Mouse (Mus musculus) CD4-positive, CD25-positive, alpha-beta regulatory T cell, adult 2 months (primary cell): ENCODE results near the gene 3110082J24Rik.

Experiments used
- DNase-seq: peaks from one replicate; pipeline ENCODE4 v3.0.0-alpha.2; 2012; ENCODE audit warnings: low read depth, low spot score

3110082J24Rik gene

DNA sequence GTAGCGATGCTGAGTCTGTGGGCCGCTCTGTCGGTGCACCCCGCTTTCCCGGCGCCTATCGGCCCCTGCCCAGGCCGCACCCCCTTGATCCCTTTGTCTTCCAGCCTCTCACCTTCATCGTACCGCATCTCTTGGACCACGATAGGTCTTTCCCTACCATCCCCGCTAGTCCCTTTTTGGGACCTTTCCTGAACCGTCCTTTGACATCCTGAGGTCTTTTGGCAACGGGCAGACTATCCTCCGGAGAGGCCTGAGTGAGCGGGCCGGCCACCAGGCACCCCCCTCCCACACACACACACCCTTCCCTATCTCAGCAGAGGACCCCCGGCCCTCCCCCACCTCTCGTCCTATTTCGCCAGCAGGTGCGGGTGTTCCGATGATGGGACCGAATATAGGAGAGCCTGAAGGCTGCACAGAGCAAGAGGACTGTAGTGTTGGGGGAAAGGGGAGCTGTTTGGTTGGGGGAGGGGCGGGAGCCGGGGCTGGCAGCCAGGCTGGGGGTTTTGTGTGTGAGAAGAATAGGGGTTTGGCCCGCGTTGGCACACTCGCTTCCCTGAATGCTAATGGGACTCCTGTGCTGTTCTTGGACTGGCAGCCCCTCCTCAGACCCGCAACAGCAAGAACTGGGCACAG, at the start of gene 3110082J24Rik:
TSS of gene 3110082J24Rik (minus strand) at position 419 of the 633 bp plus-strand sequence.
- peak; percentile 1 for DNase-seq

DNA sequence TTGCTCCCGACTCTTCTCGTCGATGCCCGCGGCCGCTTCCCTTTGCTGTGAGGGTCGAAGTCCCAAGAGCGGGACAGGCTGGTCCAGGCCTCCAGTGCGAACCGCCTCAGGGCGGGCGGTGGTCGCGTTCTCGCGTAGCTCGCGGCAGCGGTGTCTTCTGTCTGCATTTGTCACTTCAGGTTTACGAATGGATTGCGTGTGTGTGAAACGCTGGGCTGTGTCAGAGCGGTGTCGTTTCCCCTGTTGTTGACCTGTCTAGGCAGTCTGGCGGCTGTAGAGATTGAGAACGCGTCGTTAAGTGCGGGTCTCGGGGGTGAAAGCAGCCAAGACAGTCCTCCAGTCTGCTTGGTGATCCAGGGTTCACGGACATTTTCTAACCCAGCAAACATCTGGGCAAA, 49.5 kb upstream of the 3110082J24Rik start:
- no peak for DNase-seq

DNA sequence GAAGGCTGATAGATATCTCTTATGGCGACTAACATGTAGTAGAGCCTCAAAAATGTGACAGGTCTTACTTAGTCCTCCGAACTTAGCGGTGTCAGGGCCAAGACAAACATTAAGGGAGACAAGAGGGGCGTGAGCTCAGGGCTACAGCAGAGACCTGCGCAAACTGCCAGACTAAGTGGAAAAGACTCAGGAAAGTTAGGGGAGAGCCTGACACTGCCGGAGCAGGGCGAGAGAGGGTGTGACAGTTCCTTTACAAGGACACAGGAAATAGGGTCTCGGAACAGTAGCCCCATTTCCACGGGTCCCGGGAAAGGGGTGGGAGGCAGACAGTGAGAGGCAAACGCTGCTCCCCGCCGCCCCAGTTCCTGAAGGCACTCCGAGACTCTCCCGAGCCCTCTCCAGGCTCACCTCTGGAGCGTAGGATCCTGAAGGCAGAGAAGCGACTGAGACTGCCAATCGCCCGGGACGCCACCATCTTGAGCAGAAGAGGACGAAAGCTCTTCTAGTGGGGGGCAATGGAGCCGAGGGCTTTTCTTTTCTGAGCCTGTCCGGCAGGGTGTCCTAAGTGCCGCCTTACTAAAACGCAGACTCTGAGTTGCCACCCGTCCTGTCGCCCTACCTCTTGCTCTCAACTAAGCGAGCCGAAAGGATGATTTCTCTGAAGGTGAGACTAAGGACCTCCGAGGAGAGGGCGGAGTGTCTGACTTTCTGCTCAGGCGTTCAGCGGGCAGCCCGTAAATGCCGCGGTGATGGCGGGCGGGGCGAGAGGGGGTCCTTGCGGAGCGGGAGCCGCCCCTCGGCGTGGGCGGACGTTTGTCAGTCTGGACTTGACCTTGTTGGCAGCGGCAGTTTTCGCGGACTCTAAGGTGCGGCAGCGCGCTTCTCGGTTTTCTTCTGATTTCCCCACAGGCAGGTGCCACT, 48.8 kb upstream of the 3110082J24Rik start, which contains the start of the genes Hadha and Hadhb:
TSS of gene Hadha (minus strand) at position 689 of the 921 bp plus-strand sequence.
TSS of gene Hadhb (plus strand) at position 775 of the 921 bp plus-strand sequence.
- DNase-seq = peak; percentile 95

DNA sequence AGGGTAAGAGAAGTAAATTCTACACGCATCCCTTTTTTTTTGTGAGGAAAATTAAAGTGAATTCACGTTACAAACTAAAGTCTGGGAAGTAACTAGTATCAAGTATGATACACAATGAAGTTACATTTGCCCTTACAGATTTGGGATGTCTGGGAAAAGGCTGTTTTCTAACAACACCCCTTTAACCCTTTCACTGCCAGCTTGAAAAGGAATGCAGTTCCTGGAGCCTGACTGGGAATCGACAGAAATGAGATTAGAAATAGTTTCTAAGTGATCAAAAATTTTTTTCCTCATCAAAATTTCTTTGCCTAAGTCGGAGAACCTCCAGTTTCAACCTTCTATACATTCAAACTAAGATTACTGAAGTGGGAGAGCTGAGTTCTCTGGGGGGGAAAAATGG, 48.1 kb upstream of the 3110082J24Rik start:
- no peak for DNase-seq

DNA sequence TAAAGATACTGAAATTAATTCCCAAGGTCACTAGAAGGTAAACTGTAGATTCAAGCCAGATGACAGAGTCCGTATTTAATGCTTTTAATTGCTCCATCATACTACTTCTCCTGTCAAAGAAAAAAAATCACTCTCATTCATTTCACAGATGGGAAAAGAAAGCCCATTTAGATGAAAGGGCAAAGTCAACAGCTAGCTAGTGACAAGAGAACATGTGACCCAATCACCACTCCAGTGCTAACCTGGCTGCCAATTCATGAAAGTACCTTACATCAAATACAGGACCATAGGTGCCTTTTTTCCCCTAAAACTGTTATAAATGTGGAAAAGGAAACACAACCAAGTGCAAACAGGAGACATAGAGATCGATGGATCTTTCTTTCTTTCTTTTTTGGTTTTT, 47.3 kb upstream of the 3110082J24Rik start:
- DNase-seq = no peak

DNA sequence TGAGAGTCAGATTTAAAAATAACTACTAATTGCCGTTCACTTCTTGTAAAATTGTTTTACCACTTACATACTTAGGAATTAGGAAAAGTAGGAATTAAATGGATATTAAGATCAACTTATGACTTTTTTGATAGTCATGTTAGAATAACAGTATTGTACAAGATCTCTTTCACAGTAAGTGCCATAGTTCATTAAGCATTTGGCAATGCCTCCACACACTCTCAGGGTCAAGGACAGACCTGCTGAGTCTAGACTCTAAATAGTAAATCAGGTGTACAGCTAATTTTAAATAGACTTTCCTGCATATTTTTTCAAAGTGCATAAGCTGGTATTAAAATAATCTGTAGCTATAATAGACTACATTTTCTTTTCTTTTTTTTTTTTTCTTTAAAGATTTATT, 46.5 kb upstream of the 3110082J24Rik start:
- DNase-seq = no peak

DNA sequence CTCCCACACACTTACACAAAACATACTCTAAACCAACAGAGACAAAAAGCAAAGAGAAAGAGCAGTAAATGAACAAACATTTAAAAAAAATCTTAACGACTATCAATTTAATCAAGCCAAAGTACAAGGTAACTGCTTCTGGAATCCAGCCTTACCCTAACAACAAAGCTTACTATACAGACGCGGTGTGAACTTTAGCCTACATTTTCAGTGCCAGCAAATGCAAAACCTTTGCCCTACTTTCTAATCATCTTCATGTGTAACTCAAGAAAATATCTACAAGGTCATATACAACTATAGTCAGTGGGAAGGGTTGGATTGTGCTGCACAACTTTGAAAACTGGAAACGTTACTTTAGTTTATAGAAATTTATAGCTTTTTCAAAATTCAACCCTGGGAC, 46.1 kb upstream of the 3110082J24Rik start:
- DNase-seq = no peak

DNA sequence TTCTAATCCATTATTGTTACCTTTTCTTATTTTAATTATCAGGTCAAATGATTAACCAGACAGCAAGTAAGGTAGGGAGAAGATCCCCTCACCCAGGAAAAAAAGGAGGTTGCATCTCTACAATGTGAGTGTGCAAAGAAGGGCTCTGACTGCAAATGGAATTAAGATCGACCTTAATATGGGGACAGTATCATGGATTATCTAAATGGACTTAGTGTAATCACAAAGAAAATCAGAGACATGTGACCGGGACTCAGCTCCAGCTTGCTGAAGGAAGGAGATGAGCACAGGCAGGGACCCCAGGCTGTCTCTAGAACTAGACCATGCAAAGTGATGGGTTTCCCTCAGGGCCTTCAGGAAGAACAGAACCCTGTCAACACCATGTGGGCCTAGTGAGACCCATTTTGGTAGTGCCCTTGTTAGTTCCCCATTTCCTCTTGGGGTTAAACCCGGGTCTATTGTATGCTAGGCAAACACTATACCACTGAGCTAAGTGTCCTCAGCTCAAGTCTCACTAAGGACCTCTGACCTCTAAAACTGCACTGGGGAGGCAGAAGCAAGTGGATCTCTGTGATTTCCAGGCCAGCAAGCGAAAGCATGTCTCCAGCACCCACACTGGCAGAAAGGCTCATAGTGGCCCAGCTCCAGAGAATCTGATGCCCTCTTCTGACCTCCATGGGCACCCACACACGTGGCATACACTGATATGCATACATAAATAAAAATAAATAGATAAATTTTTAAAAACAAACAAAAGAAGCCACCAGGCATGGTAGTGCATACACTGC, 42.4 kb upstream of the 3110082J24Rik start:
- no peak for DNase-seq

DNA sequence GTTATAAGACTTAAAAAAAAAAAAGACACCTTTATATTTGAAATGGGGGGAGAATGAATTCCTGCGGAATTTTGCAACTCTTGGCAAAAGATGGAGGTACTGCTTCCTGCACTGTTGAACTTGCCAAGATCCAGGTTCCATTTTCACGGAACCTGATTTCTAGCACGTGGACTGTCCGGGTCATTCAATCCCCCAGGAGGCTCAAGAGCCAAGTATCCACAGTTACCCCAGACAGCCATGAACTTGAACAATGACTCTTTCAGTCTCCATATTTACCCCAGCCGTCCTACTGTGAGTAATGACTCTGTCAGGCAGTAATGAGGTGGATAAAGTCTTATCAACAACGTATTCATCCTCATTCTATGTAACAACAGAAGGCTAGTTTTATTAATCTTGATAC, 40.6 kb upstream of the 3110082J24Rik start:
- no peak for DNase-seq

DNA sequence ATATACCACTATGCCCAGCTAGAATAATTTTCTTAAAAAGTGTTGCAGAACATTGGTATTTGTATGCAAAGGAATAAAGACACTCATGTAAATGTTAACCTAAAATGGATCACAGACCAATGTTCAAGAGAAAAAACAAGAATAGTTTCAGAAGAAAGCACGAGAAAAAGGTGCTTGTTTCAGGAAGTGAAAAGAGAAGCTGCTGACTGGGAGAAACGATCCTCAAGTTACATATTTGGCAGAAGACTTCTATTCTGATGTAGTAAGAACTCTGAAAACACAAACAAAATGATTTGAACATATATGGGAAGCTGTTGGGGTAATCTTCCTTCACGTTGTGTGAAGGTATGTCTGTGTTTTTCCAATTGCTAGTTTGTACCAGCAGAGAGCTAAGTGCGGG, 32.3 kb upstream of the 3110082J24Rik start:
- no peak for DNase-seq

DNA sequence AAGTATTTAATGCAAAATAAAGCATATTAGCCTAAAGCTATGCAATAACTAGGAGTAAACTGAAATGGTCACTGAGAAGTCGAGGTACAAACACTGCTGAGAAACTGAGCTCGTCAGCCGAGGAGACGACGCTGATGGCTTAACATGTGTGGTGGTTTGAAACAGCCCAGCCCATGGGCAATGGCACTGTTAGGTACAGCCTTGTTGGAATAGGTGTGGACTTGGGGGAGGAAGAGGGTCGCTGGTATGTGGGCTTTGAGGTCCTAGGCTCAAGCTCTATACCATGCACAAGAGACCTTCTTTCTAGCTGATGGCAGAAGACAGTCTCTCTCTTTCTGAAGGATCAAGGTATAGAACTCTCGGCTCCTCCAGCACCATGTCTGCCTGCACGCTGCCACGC, 31.4 kb upstream of the 3110082J24Rik start:
- no peak for DNase-seq

DNA sequence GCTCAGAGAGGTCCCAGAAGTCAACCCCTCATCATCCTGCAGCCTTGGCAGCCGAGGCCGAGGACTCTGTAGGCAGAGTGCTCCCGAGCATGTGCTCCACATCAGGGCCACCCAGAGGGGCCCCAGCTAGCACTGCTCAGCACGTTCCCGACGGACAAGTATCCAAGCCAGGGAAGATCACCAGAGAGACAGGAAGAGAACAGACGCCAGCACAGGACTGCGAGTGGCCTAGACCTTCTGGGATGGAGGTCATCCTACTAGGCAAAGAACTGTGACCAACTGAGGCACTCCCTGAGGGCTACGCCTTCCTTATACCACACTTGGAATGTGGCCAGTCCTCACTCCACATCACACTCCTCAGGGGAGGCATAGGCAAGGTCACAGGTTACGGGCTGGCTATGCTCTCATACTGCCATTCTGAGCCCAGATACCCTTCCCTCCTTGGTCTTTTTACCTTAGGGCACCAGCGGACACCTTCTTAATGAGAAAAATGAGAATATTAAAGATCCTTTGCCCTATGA, 29.9 kb upstream of the 3110082J24Rik start:
- DNase-seq = no peak

DNA sequence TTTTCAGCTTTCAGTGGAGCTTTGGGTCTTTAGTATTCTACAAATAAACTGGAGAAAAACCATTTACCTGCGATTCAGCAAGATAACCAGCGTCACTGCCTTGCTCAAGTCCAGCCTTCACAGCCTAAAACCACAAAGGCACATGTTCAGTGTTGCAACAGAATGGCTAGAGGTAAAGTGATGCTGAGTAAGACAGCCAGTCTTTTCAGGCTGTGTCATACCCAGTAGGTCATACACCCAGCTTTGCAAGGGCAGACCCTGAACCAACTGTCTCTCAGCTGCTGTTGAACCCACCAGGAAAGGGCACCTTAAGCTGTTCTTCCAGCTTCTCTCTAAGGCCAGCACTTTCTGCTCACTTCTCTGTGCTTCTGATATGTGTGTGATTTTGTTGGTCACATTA, 26.3 kb upstream of the 3110082J24Rik start:
- DNase-seq = no peak

DNA sequence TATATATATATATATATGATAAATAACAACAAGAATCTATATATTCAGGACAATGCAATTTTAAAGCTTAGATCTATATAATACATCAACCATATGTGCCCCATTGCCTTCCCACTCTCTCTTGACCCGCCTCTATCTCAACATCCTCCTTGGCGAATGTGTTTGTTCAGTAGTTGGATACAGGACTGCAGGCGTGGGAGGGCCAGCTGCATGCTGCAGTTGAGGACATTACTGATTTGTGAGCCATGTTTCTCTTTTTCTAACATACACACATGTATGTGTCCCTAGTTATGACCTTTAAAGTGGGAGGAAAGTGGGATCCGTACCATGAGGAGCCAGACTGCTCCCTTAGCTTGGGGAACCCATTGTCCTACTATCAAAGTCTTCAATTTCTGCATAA, 25.4 kb upstream of the 3110082J24Rik start:
- no peak for DNase-seq

DNA sequence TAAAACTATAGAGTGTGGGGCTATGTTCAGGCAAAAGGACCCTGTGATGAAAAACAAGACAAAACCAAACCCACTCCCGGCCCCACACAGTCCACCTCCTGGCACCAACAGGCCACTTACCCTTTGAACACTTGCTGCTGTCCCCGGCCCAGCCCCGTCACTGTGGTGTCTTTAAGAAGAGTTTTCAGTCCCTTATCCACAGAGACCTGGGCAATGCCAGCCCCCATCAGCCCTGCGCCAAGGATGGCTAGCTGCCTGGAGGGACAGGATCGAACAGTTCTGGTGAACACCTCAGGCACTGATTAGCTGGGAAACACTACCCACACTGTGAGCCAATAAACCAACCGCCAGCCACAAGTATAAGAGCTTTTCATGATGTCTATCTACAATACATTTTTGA, 22.8 kb upstream of the 3110082J24Rik start:
- no peak for DNase-seq

DNA sequence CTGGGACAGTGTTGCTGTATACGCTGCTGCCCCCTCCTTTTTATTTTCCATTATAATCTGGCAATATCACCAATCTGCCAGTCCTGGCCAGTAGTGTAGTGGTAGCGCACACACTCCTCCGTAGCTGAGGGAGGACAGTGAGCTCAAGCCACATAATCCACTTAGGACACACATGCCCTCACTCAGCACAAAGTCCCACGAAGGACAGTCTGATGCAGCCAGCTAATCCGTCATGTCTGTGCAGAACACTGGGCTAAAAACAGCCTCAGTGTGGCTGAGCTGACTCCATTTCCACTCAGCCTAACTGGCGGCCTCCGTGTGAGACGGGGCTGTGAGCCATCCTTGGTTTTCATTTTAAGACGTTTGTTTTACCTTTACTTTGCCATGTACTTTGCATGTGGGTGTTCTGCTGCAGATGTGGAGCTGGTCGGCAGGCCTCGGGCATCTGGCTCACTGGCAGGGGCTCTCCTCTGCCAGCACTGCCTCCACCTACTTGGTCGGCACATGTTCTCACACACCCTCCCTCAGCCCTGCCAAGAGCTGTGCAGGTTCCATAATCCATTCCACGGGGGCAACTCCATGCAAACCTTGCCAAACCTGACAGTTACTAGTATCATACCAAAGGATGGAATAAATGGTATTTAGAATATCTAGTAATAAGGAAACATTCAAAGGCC, 22.2 kb upstream of the 3110082J24Rik start:
- DNase-seq = no peak

DNA sequence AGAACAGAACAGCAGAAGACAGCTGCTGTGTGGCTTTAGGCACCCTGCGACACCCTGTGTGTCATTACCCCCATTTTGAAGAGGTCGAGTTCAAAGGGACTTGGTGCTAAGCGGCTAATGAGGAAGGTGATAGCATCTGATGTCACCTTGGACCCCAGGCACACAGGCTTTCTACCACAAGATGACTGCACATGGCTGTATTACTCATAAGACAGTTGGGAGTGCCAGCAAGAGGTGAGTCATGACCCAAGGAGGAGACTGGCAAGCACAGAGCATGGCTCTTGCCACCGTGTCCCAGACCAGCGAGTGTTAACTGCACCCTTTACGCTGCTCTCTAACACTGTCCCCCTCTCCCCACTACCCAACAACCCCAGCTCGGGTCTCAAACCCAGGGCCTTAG, 20.9 kb upstream of the 3110082J24Rik start:
- no peak for DNase-seq

DNA sequence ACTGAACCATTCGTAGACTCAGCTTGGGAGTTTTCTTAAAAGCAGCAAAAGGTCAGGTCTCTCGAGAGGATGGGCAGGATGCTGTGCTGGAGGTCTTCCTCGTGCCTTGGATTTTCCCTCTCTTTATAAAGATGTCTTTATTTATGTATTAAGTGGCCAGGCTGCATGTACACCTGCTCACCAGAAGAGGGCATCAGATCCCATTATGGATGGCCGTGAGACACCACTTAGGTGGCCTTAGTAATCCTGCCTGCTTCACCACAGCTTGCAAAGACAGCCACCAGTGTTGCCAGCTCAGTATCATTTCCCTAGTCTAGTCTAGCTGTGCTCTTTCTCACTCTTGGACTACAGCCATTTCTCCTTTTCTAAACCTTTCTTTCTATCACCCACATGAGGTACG, 19.7 kb upstream of the 3110082J24Rik start:
- peak; percentile 64 for DNase-seq

DNA sequence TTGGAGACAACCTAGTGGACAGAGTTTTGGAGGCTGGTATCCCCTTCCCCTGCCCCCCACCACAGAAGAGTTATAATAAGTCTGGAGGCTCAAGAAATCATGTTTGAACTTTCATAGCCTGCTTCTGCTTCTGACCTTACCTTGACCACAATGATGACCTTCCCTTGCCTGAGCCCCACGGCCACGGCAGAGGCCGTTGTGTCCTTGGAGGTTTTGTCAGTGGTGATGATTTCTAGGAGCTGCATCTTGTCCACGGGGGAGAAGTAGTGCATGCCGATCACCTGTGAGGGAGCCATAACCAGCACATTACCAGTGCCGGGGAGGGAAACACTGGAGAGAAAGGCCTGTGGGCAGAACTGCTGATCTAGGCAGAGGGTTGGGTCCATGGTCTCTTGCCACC, 16.6 kb upstream of the 3110082J24Rik start:
- no peak for DNase-seq

DNA sequence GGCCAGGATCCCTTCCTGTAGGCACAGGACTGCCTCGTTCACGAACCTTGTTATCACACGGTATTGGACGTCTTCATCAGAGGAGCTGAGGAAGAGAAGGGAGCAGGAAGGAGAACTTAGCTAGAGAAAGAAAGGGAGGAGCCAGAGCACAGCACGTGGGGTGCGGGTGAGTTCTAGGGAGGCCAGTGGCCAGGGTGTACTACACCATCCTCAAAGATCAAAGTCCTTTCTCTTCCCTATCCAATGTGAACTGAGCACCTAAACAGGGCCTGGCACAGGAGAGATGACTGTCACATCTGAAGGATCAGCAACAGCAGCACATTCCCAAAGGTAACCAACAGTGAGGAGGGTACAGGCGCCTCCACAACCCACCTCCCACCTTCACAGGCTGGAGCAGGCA, 14.2 kb upstream of the 3110082J24Rik start:
- no peak for DNase-seq

DNA sequence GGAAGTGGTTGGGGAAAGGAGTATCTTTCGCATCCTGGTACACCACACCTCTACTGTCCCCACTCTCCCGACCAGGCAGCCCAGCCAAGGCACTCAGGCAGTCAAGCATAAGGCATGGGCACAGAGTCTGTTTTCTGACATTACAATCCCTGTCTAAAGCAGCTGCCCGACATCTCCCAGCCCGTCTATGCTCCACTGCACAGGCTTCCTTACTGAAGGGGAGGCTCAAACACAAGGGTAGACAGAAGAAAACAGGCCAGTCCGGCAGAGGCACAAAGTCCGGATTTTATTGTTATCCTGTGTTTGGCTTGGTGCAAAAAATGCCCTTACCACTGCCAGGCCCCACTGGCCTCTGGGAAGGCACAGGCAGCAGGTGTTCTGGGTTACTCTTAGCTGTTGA, 13.3 kb upstream of the 3110082J24Rik start:
- DNase-seq = no peak
